Mouse (Mus musculus) liver, postnatal 0 days (tissue): Measurements from ENCODE around the gene Stx12.

Experiments used
- CTCF ChIP-seq: sonication (generic); IDR thresholded peaks from 2 replicates; pipeline ENCODE4 v1.5.1; 2016; ENCODE audit warnings: antibody characterized with exemption, low read depth
- EP300 ChIP-seq: IDR thresholded peaks from 2 replicates; pipeline ENCODE4 v1.6.1; 2016; ENCODE audit warnings: antibody characterized with exemption, low read depth, mild to moderate bottlenecking

DNA sequence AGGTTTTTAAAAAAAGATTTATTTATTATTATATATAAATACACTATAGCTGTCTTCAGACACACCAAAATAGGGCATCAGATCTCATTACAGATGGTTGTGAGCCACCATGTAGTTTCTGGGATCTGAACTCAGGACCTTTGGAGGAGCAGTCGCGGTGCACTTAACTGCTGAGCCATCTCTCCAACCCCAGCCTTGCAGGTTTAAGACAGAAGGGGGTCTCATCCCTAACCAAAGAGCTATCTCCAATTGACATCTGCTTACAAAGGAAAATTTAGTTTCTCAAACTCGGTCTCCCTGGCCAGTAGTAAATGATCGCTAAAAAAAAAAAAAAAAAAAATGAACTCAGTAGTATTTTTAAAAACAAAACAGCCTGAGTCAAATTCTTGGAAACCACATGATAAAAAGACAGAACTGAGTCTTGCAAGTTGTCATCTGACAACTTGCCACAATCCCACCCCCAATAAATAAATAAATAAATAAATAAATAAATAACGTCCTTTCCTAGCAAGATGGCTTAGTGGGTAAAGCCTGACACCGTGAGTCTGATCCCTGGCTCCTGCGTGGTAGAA, 77.6 kb downstream of the Stx12 start:
- TF ChIP-seq CTCF (no peak), EP300 (no peak)
